Mouse (Mus musculus): ENCODE results near the gene Mboat7. TPM values are rescaled to one million over a fixed set of nuclear protein-coding genes. Genes with fewer than 3 reads are reported as not detected.
"Not testable (repeated sequence)": the region's sequence is repeated elsewhere in the genome, so short reads cannot be mapped to it uniquely, and the experiment has no call there.

The Mboat7 gene
- polyA plus RNA-seq, 1 experiment from 2014 or later, result 22.0 TPM

GRCm38 (mm10) chr7:3698471-3698870 lies 5.1 kb upstream of the Mboat7 start:
- 71% methylated on average over 6 of the region's 6 CpGs for WGBS (ENCODE audit: insufficient replicate concordance)
- no peak overlapping the region for H3K27ac ChIP-seq (ENCODE audit: low read length)

GRCm38 (mm10) chr7:3694949-3695305 lies 1.6 kb upstream of the Mboat7 start:
- not testable (repeated sequence) for H3K9me3 ChIP-seq (replicated peaks; ENCODE audit: control insufficient read depth, low read length); H3K27me3 ChIP-seq (ENCODE audit: control insufficient read depth, insufficient read depth, low read depth, low read length); H3K36me3 ChIP-seq (ENCODE audit: control insufficient read depth, insufficient read depth); ATAC-seq (ENCODE audit: low read depth)
- Histone ChIP-seq H3K4me3 (ENCODE audit: low read depth, low read length) (peak overlapping the region; percentile 80), H3K4me1 (ENCODE audit: control insufficient read depth, low read depth, low read length) (peaks cover 25% of the 10 kb centered on the region), H3K27ac (ENCODE audit: low read length) (peak overlapping the region; percentile 12; the same call in 1 of the 2 replicates), H3K4me2 (ENCODE audit: low read depth, low read length) (peak overlapping the region; percentile 99), H3K9ac (ENCODE audit: low read depth, low read length) (peak overlapping the region; percentile 85)
- WGBS (ENCODE audit: insufficient replicate concordance), result 5% methylated on average over 9 of the region's 9 CpGs

More at GRCm38 (mm10) chr7:3698471-3698870, 5.1 kb upstream of the Mboat7 start:
- H3K4me2 ChIP-seq (ENCODE audit: low read depth, low read length), result no peak overlapping the region
- no peak overlapping the region for H3K4me3 ChIP-seq (ENCODE audit: low read depth, low read length)
- no peaks in the 10 kb centered on the region for H3K27me3 ChIP-seq (ENCODE audit: control insufficient read depth, insufficient read depth, low read depth, low read length)
- H3K9me3 ChIP-seq (replicated peaks; ENCODE audit: control insufficient read depth, low read length), result no peaks in the 10 kb centered on the region
- ATAC-seq (ENCODE audit: low read depth), result no peak
- H3K9ac ChIP-seq (ENCODE audit: low read depth, low read length), result no peak overlapping the region
- H3K36me3 ChIP-seq (ENCODE audit: control insufficient read depth, insufficient read depth), result peaks cover 2% of the 10 kb centered on the region; the same call in 1 of the 2 replicates
- peaks cover 9% of the 10 kb centered on the region for H3K4me1 ChIP-seq (ENCODE audit: control insufficient read depth, low read depth, low read length)

DNA sequence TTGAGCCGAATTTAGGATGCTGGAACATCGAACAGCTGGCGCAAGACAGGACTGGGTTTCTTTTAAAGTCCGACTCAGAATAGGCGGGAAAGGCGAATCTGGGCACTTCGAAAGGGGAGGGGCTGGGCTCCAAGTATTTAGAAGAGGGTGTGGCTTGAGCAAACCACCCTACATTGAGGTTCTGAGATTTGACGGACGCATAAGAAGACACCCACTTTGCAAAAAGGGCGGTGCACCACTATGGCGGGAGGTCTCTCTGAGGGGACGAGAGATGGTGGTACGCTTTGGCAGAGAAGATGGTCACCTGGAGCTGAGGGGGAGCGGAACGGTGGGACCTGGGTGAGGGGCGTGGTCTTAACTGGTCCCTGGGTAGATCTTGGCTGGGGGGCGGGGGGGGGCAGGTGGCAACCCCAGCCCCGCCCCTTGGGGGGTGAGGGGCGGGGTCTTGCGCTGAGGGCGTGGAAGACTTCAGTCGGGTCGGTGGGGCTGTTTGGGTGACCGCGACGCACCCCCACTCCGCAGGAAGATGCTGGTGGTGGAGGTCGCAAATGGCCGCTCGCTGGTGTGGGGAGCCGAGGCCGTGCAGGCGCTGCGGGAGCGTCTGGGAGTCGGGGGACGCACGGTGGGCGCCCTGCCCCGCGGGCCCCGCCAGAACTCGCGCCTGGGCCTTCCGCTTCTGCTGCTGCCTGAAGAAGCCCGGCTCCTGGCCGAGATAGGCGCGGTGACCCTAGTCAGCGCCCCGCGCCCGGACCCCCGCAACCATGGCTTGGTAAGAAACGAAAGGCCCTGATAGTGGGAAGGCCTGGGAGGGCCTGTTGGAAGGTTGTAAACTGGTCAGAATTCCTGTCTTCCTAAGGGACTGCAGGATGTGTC lies 989 bp upstream of the Mboat7 start:
- ATAC-seq (ENCODE audit: low read depth), result peak; percentile 47
- Histone ChIP-seq H3K27ac (ENCODE audit: low read length) (peak overlapping the region; percentile 89), H3K36me3 (ENCODE audit: control insufficient read depth, insufficient read depth) (no peaks in the 10 kb centered on the region), H3K9ac (ENCODE audit: low read depth, low read length) (peak overlapping the region; percentile 85), H3K9me3 (replicated peaks; ENCODE audit: control insufficient read depth, low read length) (no peaks in the 10 kb centered on the region), H3K27me3 (ENCODE audit: control insufficient read depth, insufficient read depth, low read depth, low read length) (no peaks in the 10 kb centered on the region), H3K4me3 (ENCODE audit: low read depth, low read length) (peak overlapping the region; percentile 80), H3K4me2 (ENCODE audit: low read depth, low read length) (peak overlapping the region; percentile 99), H3K4me1 (ENCODE audit: control insufficient read depth, low read depth, low read length) (peaks cover 25% of the 10 kb centered on the region)
- WGBS (ENCODE audit: insufficient replicate concordance), result under 1% methylated on average over 55 of the region's 55 CpGs

- Histone ChIP-seq H3K27ac (ENCODE audit: low read length) (peak overlapping the region; percentile 89), H3K4me3 (ENCODE audit: low read depth, low read length) (peak overlapping the region; percentile 80), H3K9ac (ENCODE audit: low read depth, low read length) (peak overlapping the region; percentile 85), H3K36me3 (ENCODE audit: control insufficient read depth, insufficient read depth) (no peaks in the 10 kb centered on the region), H3K4me1 (ENCODE audit: control insufficient read depth, low read depth, low read length) (peaks cover 25% of the 10 kb centered on the region), H3K9me3 (replicated peaks; ENCODE audit: control insufficient read depth, low read length) (no peaks in the 10 kb centered on the region), H3K27me3 (ENCODE audit: control insufficient read depth, insufficient read depth, low read depth, low read length) (no peaks in the 10 kb centered on the region), H3K4me2 (ENCODE audit: low read depth, low read length) (peak overlapping the region; percentile 99)
- no peak for ATAC-seq (ENCODE audit: low read depth)
- under 1% methylated on average over 18 of the region's 18 CpGs for WGBS (ENCODE audit: insufficient replicate concordance)
These were observed 419 bp upstream of the Mboat7 start for GRCm38 (mm10) chr7:3693809-3694075.

DNA sequence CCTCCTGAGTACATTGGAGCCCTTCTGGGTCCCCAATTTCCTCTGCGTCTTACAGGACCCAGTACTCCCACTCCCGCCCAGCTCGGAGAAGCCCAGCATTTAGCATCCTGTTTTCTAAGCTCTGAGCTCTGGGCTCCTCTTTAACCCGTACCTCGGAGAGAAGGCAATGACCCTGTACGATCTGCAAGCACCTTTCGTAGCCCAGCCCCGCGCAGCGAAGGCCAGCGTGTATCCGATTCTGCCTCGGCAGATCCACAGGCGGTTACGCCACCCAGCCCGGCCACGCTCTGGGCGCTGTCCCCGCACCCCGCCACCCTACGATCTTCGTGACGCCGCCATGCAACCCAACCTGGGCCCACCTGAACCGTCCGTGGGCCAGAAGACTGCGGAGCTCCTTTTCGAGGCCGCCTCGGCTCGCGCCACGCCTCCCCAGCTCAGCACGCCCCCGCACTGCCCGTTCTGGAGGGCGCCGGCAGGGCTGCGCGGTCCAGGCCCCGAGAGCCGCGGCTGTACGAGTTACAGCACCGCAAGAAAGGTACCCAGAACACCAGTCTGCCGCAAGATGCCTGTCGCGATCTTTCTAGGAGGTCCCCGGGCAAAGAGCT lies 839 bp downstream of the Mboat7 start, which contains the start of gene Tsen34:
Tsen34 (plus strand) TSS at position 482 of the 605 bp plus-strand sequence.
- Histone ChIP-seq H3K4me1 (ENCODE audit: control insufficient read depth, low read depth, low read length) (peaks cover 25% of the 10 kb centered on the region), H3K9me3 (replicated peaks; ENCODE audit: control insufficient read depth, low read length) (no peaks in the 10 kb centered on the region), H3K27me3 (ENCODE audit: control insufficient read depth, insufficient read depth, low read depth, low read length) (no peaks in the 10 kb centered on the region), H3K36me3 (ENCODE audit: control insufficient read depth, insufficient read depth) (no peaks in the 10 kb centered on the region), H3K4me3 (ENCODE audit: low read depth, low read length) (peak within 1 kb of the TSS; percentile 80), H3K4me2 (ENCODE audit: low read depth, low read length) (peak within 1 kb of the TSS; percentile 99), H3K9ac (ENCODE audit: low read depth, low read length) (peak within 1 kb of the TSS; percentile 85), H3K27ac (ENCODE audit: low read length) (peak within 1 kb of the TSS; percentile 89)
- WGBS (ENCODE audit: insufficient replicate concordance), result under 1% methylated on average over 49 of the region's 49 CpGs
- ATAC-seq (ENCODE audit: low read depth), result no peak; the same call in 1 of the 2 replicates

DNA sequence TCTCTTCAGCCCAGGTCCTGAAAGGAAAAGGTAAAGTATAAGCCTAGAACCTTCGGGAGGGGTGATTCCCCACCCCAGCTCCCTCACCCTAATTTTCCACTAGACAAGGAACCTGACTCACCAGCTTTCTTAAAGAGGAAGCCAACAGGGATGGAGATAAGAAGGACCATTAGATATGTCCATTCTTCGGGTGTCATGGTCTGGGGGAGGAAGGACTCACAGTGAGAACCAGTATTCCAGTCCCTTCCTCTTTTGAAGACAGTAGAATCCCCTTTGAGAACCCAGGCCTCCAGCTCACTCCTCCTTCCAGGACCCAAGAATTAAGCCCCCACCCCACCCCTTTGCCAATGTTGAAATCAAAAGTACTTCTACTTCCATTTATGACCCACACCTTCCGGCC lies 1.4 kb downstream of the Mboat7 start:
- peaks cover 25% of the 10 kb centered on the region for H3K4me1 ChIP-seq (ENCODE audit: control insufficient read depth, low read depth, low read length)

GRCm38 (mm10) chr7:3685400-3686187 lies 7.7 kb downstream of the Mboat7 start:
- WGBS (ENCODE audit: insufficient replicate concordance), result 79% methylated on average over 31 of the region's 31 CpGs
- no peak for ATAC-seq (ENCODE audit: low read depth)
- no peak overlapping the region for H3K9ac ChIP-seq (ENCODE audit: low read depth, low read length)
- H3K36me3 ChIP-seq (ENCODE audit: control insufficient read depth, insufficient read depth), result no peaks in the 10 kb centered on the region; the same call in 1 of the 2 replicates
- no peaks in the 10 kb centered on the region for H3K4me1 ChIP-seq (ENCODE audit: control insufficient read depth, low read depth, low read length)
- no peak overlapping the region for H3K4me2 ChIP-seq (ENCODE audit: low read depth, low read length)
- H3K9me3 ChIP-seq (replicated peaks; ENCODE audit: control insufficient read depth, low read length), result no peaks in the 10 kb centered on the region
- H3K27me3 ChIP-seq (ENCODE audit: control insufficient read depth, insufficient read depth, low read depth, low read length), result no peaks in the 10 kb centered on the region
- H3K27ac ChIP-seq (ENCODE audit: low read length), result no peak overlapping the region
- H3K4me3 ChIP-seq (ENCODE audit: low read depth, low read length), result no peak overlapping the region

More for the DNA sequence above, 1.4 kb downstream of the Mboat7 start:
- Histone ChIP-seq H3K4me3 (ENCODE audit: low read depth, low read length) (peak overlapping the region; percentile 80), H3K4me2 (ENCODE audit: low read depth, low read length) (peak overlapping the region; percentile 99), H3K9me3 (replicated peaks; ENCODE audit: control insufficient read depth, low read length) (no peaks in the 10 kb centered on the region), H3K27me3 (ENCODE audit: control insufficient read depth, insufficient read depth, low read depth, low read length) (no peaks in the 10 kb centered on the region), H3K36me3 (ENCODE audit: control insufficient read depth, insufficient read depth) (no peaks in the 10 kb centered on the region), H3K9ac (ENCODE audit: low read depth, low read length) (peak overlapping the region; percentile 85), H3K27ac (ENCODE audit: low read length) (no peak overlapping the region; the same call in 1 of the 2 replicates)
- WGBS (ENCODE audit: insufficient replicate concordance), result 9% methylated on average over 3 of the region's 3 CpGs
- no peak for ATAC-seq (ENCODE audit: low read depth)

DNA sequence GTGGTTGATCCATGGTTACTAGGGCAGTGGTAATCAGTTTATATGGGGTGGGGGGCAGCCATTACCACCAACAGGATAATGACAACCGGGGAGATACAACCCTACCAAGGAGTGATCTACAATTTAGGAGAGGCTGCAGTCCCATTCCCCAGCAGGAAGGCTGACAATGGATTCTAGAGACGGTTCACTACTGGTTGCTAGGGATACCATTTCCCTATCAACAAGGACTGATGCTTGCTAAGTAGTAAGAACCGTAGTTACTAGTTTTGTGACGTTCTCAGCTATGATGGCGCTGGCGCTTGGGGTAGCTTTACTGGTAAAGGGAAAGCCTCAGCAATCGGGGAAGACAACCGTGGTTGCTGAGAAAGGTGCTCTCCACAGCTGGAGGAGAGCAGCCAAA lies 8.6 kb downstream of the Mboat7 start:
- Histone ChIP-seq H3K9me3 (replicated peaks; ENCODE audit: control insufficient read depth, low read length) (no peaks in the 10 kb centered on the region), H3K27ac (ENCODE audit: low read length) (no peak overlapping the region), H3K4me2 (ENCODE audit: low read depth, low read length) (no peak overlapping the region), H3K27me3 (ENCODE audit: control insufficient read depth, insufficient read depth, low read depth, low read length) (no peaks in the 10 kb centered on the region), H3K36me3 (ENCODE audit: control insufficient read depth, insufficient read depth) (no peaks in the 10 kb centered on the region; the same call in 1 of the 2 replicates), H3K4me1 (ENCODE audit: control insufficient read depth, low read depth, low read length) (no peaks in the 10 kb centered on the region), H3K4me3 (ENCODE audit: low read depth, low read length) (no peak overlapping the region), H3K9ac (ENCODE audit: low read depth, low read length) (no peak overlapping the region)
- WGBS (ENCODE audit: insufficient replicate concordance), result 82% methylated on average over 8 of the region's 8 CpGs
- no peak for ATAC-seq (ENCODE audit: low read depth)

All from liver, embryonic 16.5 days (tissue).